Mouse (Mus musculus) urinary bladder, postnatal 10 days (tissue): ENCODE results near the gene Ccr6.
"Not testable (repeated sequence)": the region's sequence is repeated elsewhere in the genome, so short reads cannot be mapped to it uniquely, and the experiment has no call there.

Experiments used
- DNase-seq: peaks from one replicate; pipeline ENCODE4 v3.0.0; 2022; ENCODE audit warnings: low spot score

The Ccr6 gene

GRCm38 (mm10) chr17:8235743-8236142, at the start of gene Ccr6:
Gene Ccr6 (plus strand): TSS chr17:8236043.
- no peak for DNase-seq

- DNase-seq, result no peak
Observed at GRCm38 (mm10) chr17:8193678-8194077, 42.2 kb upstream of the Ccr6 start.

GRCm38 (mm10) chr17:8195685-8196376, 40.0 kb upstream of the Ccr6 start:
- no peak for DNase-seq

- DNase-seq, result no peak
Observed at GRCm38 (mm10) chr17:8197652-8198051, 38.2 kb upstream of the Ccr6 start.

GRCm38 (mm10) chr17:8199067-8199935, 36.5 kb upstream of the Ccr6 start:
- no peak for DNase-seq

- no peak for DNase-seq
Observed at GRCm38 (mm10) chr17:8199936-8200330, 35.9 kb upstream of the Ccr6 start.

- DNase-seq, result no peak
Observed at GRCm38 (mm10) chr17:8203487-8203886, 32.4 kb upstream of the Ccr6 start.

GRCm38 (mm10) chr17:8205221-8205631, 30.6 kb upstream of the Ccr6 start:
- DNase-seq, result not testable (repeated sequence)

GRCm38 (mm10) chr17:8206691-8207090, 29.2 kb upstream of the Ccr6 start:
- DNase-seq, result no peak

GRCm38 (mm10) chr17:8209696-8210095, 26.1 kb upstream of the Ccr6 start:
- DNase-seq, result no peak

- DNase-seq, result no peak
Observed at GRCm38 (mm10) chr17:8210170-8210569, 25.7 kb upstream of the Ccr6 start.

GRCm38 (mm10) chr17:8210675-8211074, 25.2 kb upstream of the Ccr6 start:
- no peak for DNase-seq

GRCm38 (mm10) chr17:8211399-8211798, 24.4 kb upstream of the Ccr6 start:
- no peak for DNase-seq

GRCm38 (mm10) chr17:8214369-8214768, 21.5 kb upstream of the Ccr6 start:
- DNase-seq, result no peak

- no peak for DNase-seq
Observed at GRCm38 (mm10) chr17:8215016-8215745, 20.7 kb upstream of the Ccr6 start.

GRCm38 (mm10) chr17:8223225-8223624, 12.6 kb upstream of the Ccr6 start:
- no peak for DNase-seq

- no peak for DNase-seq
Observed at GRCm38 (mm10) chr17:8224072-8224471, 11.8 kb upstream of the Ccr6 start.

- no peak for DNase-seq
Observed at GRCm38 (mm10) chr17:8225166-8225565, 10.7 kb upstream of the Ccr6 start.

GRCm38 (mm10) chr17:8225746-8226145, 10.1 kb upstream of the Ccr6 start:
- DNase-seq, result no peak

- no peak for DNase-seq
Observed at GRCm38 (mm10) chr17:8228622-8229021, 7.2 kb upstream of the Ccr6 start.

- no peak for DNase-seq
Observed at GRCm38 (mm10) chr17:8229607-8230006, 6.2 kb upstream of the Ccr6 start.

GRCm38 (mm10) chr17:8232089-8232488, 3.8 kb upstream of the Ccr6 start:
- DNase-seq, result no peak
